Comparison of ENCODE assay signal across 10 mouse cellular contexts in genomic region chr9:37625641-37626040, GRCm38 (mm10). TPM values are rescaled to one million over a fixed set of nuclear protein-coding genes. Genes with fewer than 3 reads are reported as not detected.
A peak's percentile ranks its signal among the peaks of the same experiment; 100 is the strongest.
DNase-seq lines count a peak whose midpoint lies in the region; ATAC-seq and TF ChIP-seq lines count a peak whose summit lies in the region.
"Had no signal": no experiment of that assay in that cellular context is flagged by ENCODE, and none has a peak within 500 bp of the region (broad histone marks: within the 10 kb centered on the region; RNA-seq: fewer than 3 reads in every experiment).

No protein-coding gene starts in this region.

- no peak overlapping the region for H3K4me3 ChIP-seq in kidney, adult 2 months (ENCODE audit: insufficient read depth, low read depth, low read length)
- no peak overlapping the region for H3K4me3 ChIP-seq in kidney, embryonic 15.5 days (replicated peaks)
- H3K4me3 ChIP-seq in left cerebral cortex, adult 2 months = no peak overlapping the region
- H3K4me3 ChIP-seq: liver, embryonic 13.5 days had no signal

- TF ChIP-seq POLR2A in kidney, adult 2 months (IDR thresholded peaks at IDR 0.05; ENCODE audit: low read depth, low read length) = no peak

- DNase-seq in kidney, adult 2 months = peak; percentile 13
- DNase-seq in cerebellum, adult 9-11 months = peak; percentile 67
- peak; percentile 10 to 21 for DNase-seq in heart, postnatal 36 days
- DNase-seq in left cerebral cortex, adult 2 months (ENCODE audit: extremely low spot score in 1 of 2, low spot score in 2 of 2) = peak; percentile 71 to 84
- peak; percentile 84 to 85 for DNase-seq in right cerebral cortex, adult 2 months (ENCODE audit: low spot score in 2 of 2)
- DNase-seq in urinary bladder, postnatal 25 days (ENCODE audit: low spot score) = no peak
- DNase-seq in thymus, postnatal 14 days = no peak
- DNase-seq: liver, embryonic 13.5 days had no signal

- WGBS in kidney, adult 2 months = 44% methylated on average over 7 of the region's 7 CpGs
- WGBS in kidney, embryonic 15.5 days = 24% methylated on average over 7 of the region's 7 CpGs

- no peaks in the 10 kb centered on the region for H3K4me1 ChIP-seq in kidney, adult 2 months (ENCODE audit: control insufficient read depth, insufficient read depth, low read length)
- no peaks in the 10 kb centered on the region for H3K4me1 ChIP-seq in kidney, embryonic 15.5 days

- no peak for TF ChIP-seq CTCF in kidney, adult 2 months (conservative IDR thresholded peaks at IDR 0.05; ENCODE audit: insufficient read depth, insufficient read length, low read depth, low read length)
- no peak for TF ChIP-seq CTCF in left cerebral cortex, adult 2 months (IDR thresholded peaks at IDR 0.05)

- intact Hi-C loops in heart, postnatal 36 days (cut with DNase I) = no loop called here
- intact Hi-C loops in left cerebral cortex, adult 2 months (cut with DNase I) = loop anchor here (5.0 kb wide), 1 partner anchor 52 kb away; no protein-coding TSS in a partner anchor

- no peak overlapping the region for H3K27ac ChIP-seq in kidney, adult 2 months (ENCODE audit: insufficient read depth, low read depth, low read length)
- no peak overlapping the region for H3K27ac ChIP-seq in kidney, embryonic 15.5 days
- peak overlapping the region; percentile 96 for H3K27ac ChIP-seq in left cerebral cortex, adult 2 months
- H3K27ac ChIP-seq: liver, embryonic 13.5 days had no signal

- no peak overlapping the region for H3K4me2 ChIP-seq in kidney, embryonic 15.5 days
- H3K4me2 ChIP-seq: liver, embryonic 13.5 days had no signal

- H3K9ac ChIP-seq in kidney, embryonic 15.5 days = no peak overlapping the region
- H3K9ac ChIP-seq: liver, embryonic 13.5 days had no signal

- no peaks in the 10 kb centered on the region for H3K27me3 ChIP-seq in kidney, adult 2 months (replicated peaks; ENCODE audit: control insufficient read depth, insufficient read depth, low read length)
- peaks cover 2% of the 10 kb centered on the region; the same call in 1 of the 2 replicates for H3K27me3 ChIP-seq in kidney, embryonic 15.5 days
- H3K27me3 ChIP-seq: liver, embryonic 13.5 days had no signal

- H3K36me3 ChIP-seq in kidney, adult 2 months (ENCODE audit: control insufficient read depth, insufficient read depth, low read length) = peaks cover 2% of the 10 kb centered on the region
- H3K36me3 ChIP-seq in kidney, embryonic 15.5 days = no peaks in the 10 kb centered on the region
- H3K36me3 ChIP-seq: liver, embryonic 13.5 days had no signal

- H3K9me3 ChIP-seq in kidney, embryonic 15.5 days (replicated peaks) = no peaks in the 10 kb centered on the region
- H3K9me3 ChIP-seq: G1E; liver, embryonic 13.5 days had no signal

- no peak for ATAC-seq in kidney, embryonic 15.5 days (replicated peaks; ENCODE audit: low FRiP score)

RNA-seq across cellular contexts. Expression of gene Spa17, which starts 12.1 kb away (rescaled TPM):
- 3.1 and 3.5 TPM in 2 replicates for polyA plus RNA-seq in kidney, adult 2 months (2012; rRNA removed)
- polyA plus RNA-seq in kidney, embryonic 15.5 days (2015; fragmentation: Nextera tagmentation; extraction: Ambion mirVana) = 6.6 and 6.7 TPM in 2 replicates
- total RNA-seq in heart, postnatal 36 days (2021) = 1 to 10 TPM; 2.6 to 2.7 TPM
- total RNA-seq in left cerebral cortex, adult 2 months (2021) = 1 to 10 TPM; 1.7 to 2.1 TPM

RNA-seq across cellular contexts. Expression of gene Tbrg1, which starts 31.5 kb away (rescaled TPM):
- 34.6 and 34.8 TPM in 2 replicates for polyA plus RNA-seq in kidney, adult 2 months (2012; rRNA removed)
- polyA plus RNA-seq in kidney, embryonic 15.5 days (2015; fragmentation: Nextera tagmentation; extraction: Ambion mirVana) = 140 and 141 TPM in 2 replicates
- 10 to 100 TPM; 35.2 to 37.8 TPM for total RNA-seq in heart, postnatal 36 days (2021)
- total RNA-seq in left cerebral cortex, adult 2 months (2021) = 10 to 100 TPM; 52.5 to 59.8 TPM

RNA-seq across cellular contexts. Expression of gene Panx3, which starts 43.4 kb away (rescaled TPM):
- polyA plus RNA-seq in kidney, adult 2 months (2012; rRNA removed) = not detected in 2 replicates
- polyA plus RNA-seq in kidney, embryonic 15.5 days (2015; fragmentation: Nextera tagmentation; extraction: Ambion mirVana) = 5.4 TPM in 1 of 2 replicates, not detected in the other
- total RNA-seq in heart, postnatal 36 days (2021) = not detected
- total RNA-seq in left cerebral cortex, adult 2 months (2021) = not detected
- polyA plus RNA-seq: G1E; liver, embryonic 13.5 days had no signal

Comparison
In these comparisons a context has a peak if more than half of its experiments do, and no peak if none do; other contexts are left out.
1. DNase-seq: peak in kidney, adult 2 months (single experiment), cerebellum, adult 9-11 months (single experiment), heart, postnatal 36 days (2 of 2), left cerebral cortex, adult 2 months (2 of 2) and right cerebral cortex, adult 2 months (2 of 2); none in urinary bladder, postnatal 25 days (single experiment) and thymus, postnatal 14 days (single experiment).